Mouse (Mus musculus): ENCODE results near the gene Lin28a. TPM values are rescaled to one million over a fixed set of nuclear protein-coding genes. Genes with fewer than 3 reads are reported as not detected.

Lin28a gene
- polyA plus RNA-seq (2011; ENCODE audit: insufficient read depth, insufficient read length, low replicate concordance, missing spikeins), result 3.6 and 29.6 TPM in 2 replicates

GRCm38 (mm10) chr4:134018779-134019145, at the start of gene Lin28a:
Lin28a (minus strand) TSS chr4:134018841.
- TF ChIP-seq POLR2A (IDR thresholded peaks at IDR 0.05; ENCODE audit: borderline replicate concordance, control insufficient read depth, low read depth, low read length), result no peak
- no peak for TF ChIP-seq CTCF (IDR thresholded peaks at IDR 0.05; ENCODE audit: control insufficient read depth, insufficient read depth, low read length)
- H3K4me3 ChIP-seq (replicated peaks; ENCODE audit: control insufficient read depth, low read depth, low read length), result no peak within 1 kb of the TSS
- H3K27ac ChIP-seq (ENCODE audit: control insufficient read depth, insufficient read depth, low read depth, low read length, poor library complexity), result no peak within 1 kb of the TSS; the same call in 1 of the 2 replicates
- WGBS, result 5% methylated on average over 9 of the region's 9 CpGs
- no peaks in the 10 kb centered on the region; the same call in 1 of the 2 replicates for H3K4me1 ChIP-seq (ENCODE audit: control insufficient read depth, insufficient read depth, low read length)

GRCm38 (mm10) chr4:134067833-134068544, 49.3 kb upstream of the Lin28a start:
- Histone ChIP-seq H3K4me1 (ENCODE audit: control insufficient read depth, insufficient read depth, low read length) (no peaks in the 10 kb centered on the region), H3K4me3 (replicated peaks; ENCODE audit: control insufficient read depth, low read depth, low read length) (no peak overlapping the region), H3K27ac (ENCODE audit: control insufficient read depth, insufficient read depth, low read depth, low read length, poor library complexity) (no peak overlapping the region)
- TF ChIP-seq POLR2A (IDR thresholded peaks at IDR 0.05; ENCODE audit: borderline replicate concordance, control insufficient read depth, low read depth, low read length), result no peak
- TF ChIP-seq CTCF (IDR thresholded peaks at IDR 0.05; ENCODE audit: control insufficient read depth, insufficient read depth, low read length), result no peak
- 82% methylated on average over 7 of the region's 7 CpGs for WGBS

DNA sequence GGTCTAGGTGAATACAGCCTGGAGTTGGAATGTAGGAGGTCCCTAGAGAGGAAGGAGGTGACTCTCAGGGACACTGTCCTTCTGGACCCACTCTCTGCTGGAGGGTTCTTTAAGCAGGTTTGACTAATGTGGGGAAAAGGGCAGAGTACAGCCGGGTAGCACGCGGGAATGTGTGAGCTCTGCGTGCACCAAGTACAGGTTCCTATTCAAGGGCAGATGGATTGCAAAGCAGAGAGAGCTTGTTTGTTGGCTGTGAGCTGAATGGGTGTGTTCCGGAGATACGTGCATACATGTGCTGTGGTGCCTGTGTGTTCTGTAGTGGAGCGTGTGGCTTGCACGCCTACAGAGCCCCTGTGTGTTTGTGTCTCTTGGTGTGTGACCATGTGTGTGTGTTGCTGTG, 48.7 kb upstream of the Lin28a start:
- Histone ChIP-seq H3K4me1 (ENCODE audit: control insufficient read depth, insufficient read depth, low read length) (no peaks in the 10 kb centered on the region), H3K27ac (ENCODE audit: control insufficient read depth, insufficient read depth, low read depth, low read length, poor library complexity) (no peak overlapping the region), H3K4me3 (replicated peaks; ENCODE audit: control insufficient read depth, low read depth, low read length) (no peak overlapping the region)
- no peak for TF ChIP-seq CTCF (IDR thresholded peaks at IDR 0.05; ENCODE audit: control insufficient read depth, insufficient read depth, low read length)
- no peak for TF ChIP-seq POLR2A (IDR thresholded peaks at IDR 0.05; ENCODE audit: borderline replicate concordance, control insufficient read depth, low read depth, low read length)
- 85% methylated on average over 8 of the region's 8 CpGs for WGBS

- WGBS, result 67% methylated on average over 23 of the region's 23 CpGs
- TF ChIP-seq POLR2A (IDR thresholded peaks at IDR 0.05; ENCODE audit: borderline replicate concordance, control insufficient read depth, low read depth, low read length) (no peak), CTCF (IDR thresholded peaks at IDR 0.05; ENCODE audit: control insufficient read depth, insufficient read depth, low read length) (no peak)
Observed at GRCm38 (mm10) chr4:134065431-134066004, 46.9 kb upstream of the Lin28a start.

GRCm38 (mm10) chr4:134062561-134062960, 43.9 kb upstream of the Lin28a start:
- Histone ChIP-seq H3K4me3 (replicated peaks; ENCODE audit: control insufficient read depth, low read depth, low read length) (no peak overlapping the region), H3K4me1 (ENCODE audit: control insufficient read depth, insufficient read depth, low read length) (no peaks in the 10 kb centered on the region), H3K27ac (ENCODE audit: control insufficient read depth, insufficient read depth, low read depth, low read length, poor library complexity) (no peak overlapping the region)
- no peak for TF ChIP-seq POLR2A (IDR thresholded peaks at IDR 0.05; ENCODE audit: borderline replicate concordance, control insufficient read depth, low read depth, low read length)
- TF ChIP-seq CTCF (IDR thresholded peaks at IDR 0.05; ENCODE audit: control insufficient read depth, insufficient read depth, low read length), result no peak
- 44% methylated on average over 8 of the region's 8 CpGs for WGBS

More at GRCm38 (mm10) chr4:134065431-134066004, 46.9 kb upstream of the Lin28a start:
- no peak overlapping the region for H3K4me3 ChIP-seq (replicated peaks; ENCODE audit: control insufficient read depth, low read depth, low read length)
- H3K27ac ChIP-seq (ENCODE audit: control insufficient read depth, insufficient read depth, low read depth, low read length, poor library complexity), result no peak overlapping the region
- H3K4me1 ChIP-seq (ENCODE audit: control insufficient read depth, insufficient read depth, low read length), result no peaks in the 10 kb centered on the region

DNA sequence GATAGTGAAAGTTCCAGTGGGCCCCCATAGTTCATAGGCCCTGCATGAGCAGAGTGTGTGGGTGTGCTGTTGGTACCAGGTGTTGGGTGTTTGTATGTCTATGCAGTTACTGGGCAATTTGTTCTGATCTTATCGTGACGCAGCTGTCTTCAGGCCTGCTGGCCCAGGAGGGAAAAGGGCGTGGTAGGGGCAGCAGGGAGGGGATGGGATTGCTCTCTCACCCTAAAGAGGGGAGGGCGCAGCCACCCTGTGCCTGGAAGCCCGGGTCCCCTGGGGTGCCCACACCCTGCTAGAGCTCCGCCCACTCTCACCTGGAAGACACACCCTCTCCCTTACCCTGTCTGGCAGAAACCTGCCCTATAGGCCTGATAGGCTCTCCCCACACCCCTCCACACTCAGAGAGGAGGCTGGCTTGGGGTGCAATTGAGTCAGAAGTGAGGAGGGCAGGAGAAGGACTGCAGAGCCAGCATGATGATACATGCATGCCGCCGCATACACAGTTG, 43.4 kb upstream of the Lin28a start:
- TF ChIP-seq POLR2A (IDR thresholded peaks at IDR 0.05; ENCODE audit: borderline replicate concordance, control insufficient read depth, low read depth, low read length) (no peak), CTCF (IDR thresholded peaks at IDR 0.05; ENCODE audit: control insufficient read depth, insufficient read depth, low read length) (no peak)
- 69% methylated on average over 8 of the region's 8 CpGs for WGBS
- H3K4me3 ChIP-seq (replicated peaks; ENCODE audit: control insufficient read depth, low read depth, low read length), result no peak overlapping the region
- no peak overlapping the region for H3K27ac ChIP-seq (ENCODE audit: control insufficient read depth, insufficient read depth, low read depth, low read length, poor library complexity)
- no peaks in the 10 kb centered on the region for H3K4me1 ChIP-seq (ENCODE audit: control insufficient read depth, insufficient read depth, low read length)

GRCm38 (mm10) chr4:134061166-134061830, 42.7 kb upstream of the Lin28a start:
- no peak overlapping the region for H3K4me3 ChIP-seq (replicated peaks; ENCODE audit: control insufficient read depth, low read depth, low read length)
- TF ChIP-seq CTCF (IDR thresholded peaks at IDR 0.05; ENCODE audit: control insufficient read depth, insufficient read depth, low read length) (no peak), POLR2A (IDR thresholded peaks at IDR 0.05; ENCODE audit: borderline replicate concordance, control insufficient read depth, low read depth, low read length) (no peak)
- 77% methylated on average over 18 of the region's 18 CpGs for WGBS
- H3K4me1 ChIP-seq (ENCODE audit: control insufficient read depth, insufficient read depth, low read length), result no peaks in the 10 kb centered on the region
- no peak overlapping the region for H3K27ac ChIP-seq (ENCODE audit: control insufficient read depth, insufficient read depth, low read depth, low read length, poor library complexity)

Data from bone marrow, adult 2 months (tissue).